Comparison of ENCODE assay signal across 8 mouse cellular contexts in genomic region chr2:135659391-135660180, GRCm38 (mm10). TPM values are rescaled to one million over a fixed set of nuclear protein-coding genes. Genes with fewer than 3 reads are reported as not detected.
A peak's percentile ranks its signal among the peaks of the same experiment; 100 is the strongest.
DNase-seq lines count a peak whose midpoint lies in the region; ATAC-seq lines count a peak whose summit lies in the region.

No protein-coding gene starts in this region.

- peak overlapping the region; percentile 85 for H3K4me2 ChIP-seq in embryonic facial prominence, embryonic 13.5 days
- H3K4me2 ChIP-seq in liver, embryonic 11.5 days = peak overlapping the region; percentile 84
- peak overlapping the region; percentile 81 for H3K4me2 ChIP-seq in stomach, embryonic 15.5 days

- no peaks in the 10 kb centered on the region for H3K9me3 ChIP-seq in embryonic facial prominence, embryonic 13.5 days
- H3K9me3 ChIP-seq in heart, embryonic 10.5 days = no peaks in the 10 kb centered on the region
- no peaks in the 10 kb centered on the region for H3K9me3 ChIP-seq in liver, embryonic 11.5 days (ENCODE audit: control insufficient read depth, low read length)
- H3K9me3 ChIP-seq in stomach, embryonic 15.5 days = no peaks in the 10 kb centered on the region

- 1% methylated on average over 55 of the region's 97 CpGs for WGBS in embryonic facial prominence, embryonic 13.5 days
- 3% methylated on average over 76 of the region's 97 CpGs for WGBS in heart, embryonic 10.5 days
- WGBS in liver, embryonic 11.5 days = under 1% methylated on average over 52 of the region's 97 CpGs
- under 1% methylated on average over 65 of the region's 97 CpGs for WGBS in stomach, embryonic 15.5 days

- peaks cover 6% of the 10 kb centered on the region; the same call in 1 of the 2 replicates for H3K4me1 ChIP-seq in embryonic facial prominence, embryonic 13.5 days
- peaks cover 10% of the 10 kb centered on the region for H3K4me1 ChIP-seq in heart, embryonic 10.5 days
- no peaks in the 10 kb centered on the region for H3K4me1 ChIP-seq in liver, embryonic 11.5 days (replicated peaks; ENCODE audit: control insufficient read depth, insufficient read depth, low read length)
- no peaks in the 10 kb centered on the region for H3K4me1 ChIP-seq in stomach, embryonic 15.5 days

- peak overlapping the region; percentile 78 for H3K4me3 ChIP-seq in embryonic facial prominence, embryonic 13.5 days
- peak overlapping the region; percentile 89 for H3K4me3 ChIP-seq in heart, embryonic 10.5 days
- peak overlapping the region; percentile 78 for H3K4me3 ChIP-seq in liver, embryonic 11.5 days (ENCODE audit: low read depth, low read length)
- peak overlapping the region; percentile 87 for H3K4me3 ChIP-seq in stomach, embryonic 15.5 days (replicated peaks)

- DNase-seq in left cerebral cortex, adult 18-20 months (ENCODE audit: low spot score in 2 of 2) = peak; percentile 51 to 54
- no peak for DNase-seq in left cerebral cortex, adult 11 months (ENCODE audit: low spot score)
- DNase-seq in heart, embryonic 10.5 days (ENCODE audit: low spot score) = peak; percentile 87
- DNase-seq in kidney, adult 9 months = peak; percentile 36
- DNase-seq in liver, embryonic 11.5 days (ENCODE audit: low spot score) = peak; percentile 73
- DNase-seq in naive thymus-derived CD4-positive, alpha-beta T cell, adult 2 months (ENCODE audit: low read depth) = peak; percentile 56

- peak; percentile 79 for ATAC-seq in embryonic facial prominence, embryonic 13.5 days (ENCODE audit: insufficient number of reproducible peaks, insufficient read depth, low FRiP score, low TSS enrichment, low read depth)
- ATAC-seq in liver, embryonic 11.5 days (replicated peaks; ENCODE audit: low FRiP score) = peak; percentile 71
- ATAC-seq in stomach, embryonic 15.5 days (ENCODE audit: insufficient read depth, low FRiP score, low read depth) = peak; percentile 73

- H3K36me3 ChIP-seq in embryonic facial prominence, embryonic 13.5 days = no peaks in the 10 kb centered on the region
- no peaks in the 10 kb centered on the region for H3K36me3 ChIP-seq in heart, embryonic 10.5 days
- no peaks in the 10 kb centered on the region for H3K36me3 ChIP-seq in liver, embryonic 11.5 days (ENCODE audit: control insufficient read depth, insufficient read depth, low read length)
- H3K36me3 ChIP-seq in stomach, embryonic 15.5 days = no peaks in the 10 kb centered on the region

- peak overlapping the region; percentile 91 for H3K9ac ChIP-seq in embryonic facial prominence, embryonic 13.5 days
- peak overlapping the region; percentile 89 for H3K9ac ChIP-seq in liver, embryonic 11.5 days (ENCODE audit: low read depth, low read length)
- peak overlapping the region; percentile 85 for H3K9ac ChIP-seq in stomach, embryonic 15.5 days

- no peaks in the 10 kb centered on the region for H3K27me3 ChIP-seq in embryonic facial prominence, embryonic 13.5 days
- H3K27me3 ChIP-seq in heart, embryonic 10.5 days (ENCODE audit: insufficient read depth, poor library complexity, severe bottlenecking) = no peaks in the 10 kb centered on the region
- H3K27me3 ChIP-seq in liver, embryonic 11.5 days (replicated peaks; ENCODE audit: control insufficient read depth, insufficient read depth, low read length) = no peaks in the 10 kb centered on the region
- H3K27me3 ChIP-seq in stomach, embryonic 15.5 days (replicated peaks) = no peaks in the 10 kb centered on the region

- peak overlapping the region; percentile 94 for H3K27ac ChIP-seq in embryonic facial prominence, embryonic 13.5 days
- peak overlapping the region; percentile 99 for H3K27ac ChIP-seq in heart, embryonic 10.5 days
- H3K27ac ChIP-seq in liver, embryonic 11.5 days (ENCODE audit: low read depth, low read length) = peak overlapping the region; percentile 84
- H3K27ac ChIP-seq in stomach, embryonic 15.5 days = peak overlapping the region; percentile 93

RNA-seq across cellular contexts. Expression of gene Plcb4, which starts 0.8 kb away (rescaled TPM):
- total RNA-seq in left cerebral cortex, adult 18-20 months (2021) = 10 to 100 TPM; 64.6 to 77.5 TPM
- polyA plus RNA-seq in embryonic facial prominence, embryonic 13.5 days (2015; fragmentation: Nextera tagmentation; extraction: Ambion mirVana) = 17.6 TPM in 2 replicates
- 17.8 and 22.4 TPM in 2 replicates for polyA plus RNA-seq in heart, embryonic 10.5 days (2016; fragmentation: Nextera tagmentation; extraction: Ambion mirVana)
- polyA plus RNA-seq in liver, embryonic 11.5 days (2014; fragmentation: Nextera tagmentation; extraction: Ambion mirVana) = 7.8 and 10.3 TPM in 2 replicates
- polyA plus RNA-seq in stomach, embryonic 15.5 days (2015; fragmentation: Nextera tagmentation; extraction: Ambion mirVana) = 24.7 and 29.3 TPM in 2 replicates
